ENCODE assay signal across 8 mouse cellular contexts in genomic region chr10:108161261-108162256, GRCm38 (mm10). TPM values are rescaled to one million over a fixed set of nuclear protein-coding genes. Genes with fewer than 3 reads are reported as not detected.
DNase-seq lines count a peak whose midpoint lies in the region; ATAC-seq lines count a peak whose summit lies in the region.

TSS of gene Ppp1r12a (plus strand) at chr10:108162193.

- peak within 1 kb of the TSS; percentile 72 for H3K4me2 ChIP-seq in heart, embryonic 15.5 days
- peak within 1 kb of the TSS; percentile 87 for H3K4me2 ChIP-seq in liver, embryonic 15.5 days
- H3K4me2 ChIP-seq in neural tube, embryonic 12.5 days (replicated peaks), result peak within 1 kb of the TSS; percentile 71

- peak within 1 kb of the TSS; percentile 99 for H3K27ac ChIP-seq in forebrain, embryonic 10.5 days
- peak within 1 kb of the TSS; percentile 99 for H3K27ac ChIP-seq in heart, embryonic 15.5 days
- H3K27ac ChIP-seq in liver, embryonic 15.5 days (replicated peaks), result peak within 1 kb of the TSS; percentile 96
- H3K27ac ChIP-seq in neural tube, embryonic 12.5 days, result peak within 1 kb of the TSS; percentile 99

- no peaks in the 10 kb centered on the region for H3K9me3 ChIP-seq in forebrain, embryonic 10.5 days
- no peaks in the 10 kb centered on the region for H3K9me3 ChIP-seq in heart, embryonic 15.5 days (replicated peaks)
- H3K9me3 ChIP-seq in liver, embryonic 15.5 days (replicated peaks), result no peaks in the 10 kb centered on the region
- no peaks in the 10 kb centered on the region for H3K9me3 ChIP-seq in neural tube, embryonic 12.5 days

- H3K36me3 ChIP-seq in forebrain, embryonic 10.5 days (replicated peaks), result 0 out of 2 replicates have a peak, but pooled peaks cover 3% of the 10 kb centered on the region
- no peaks in the 10 kb centered on the region for H3K36me3 ChIP-seq in heart, embryonic 15.5 days
- H3K36me3 ChIP-seq in liver, embryonic 15.5 days (replicated peaks), result 0 out of 2 replicates have a peak, but pooled peaks cover 5% of the 10 kb centered on the region
- no peaks in the 10 kb centered on the region for H3K36me3 ChIP-seq in neural tube, embryonic 12.5 days

- peaks cover 38% of the 10 kb centered on the region for H3K4me1 ChIP-seq in forebrain, embryonic 10.5 days
- H3K4me1 ChIP-seq in heart, embryonic 15.5 days (replicated peaks), result peaks cover 18% of the 10 kb centered on the region
- peaks cover 39% of the 10 kb centered on the region for H3K4me1 ChIP-seq in liver, embryonic 15.5 days (replicated peaks)
- peaks cover 17% of the 10 kb centered on the region for H3K4me1 ChIP-seq in neural tube, embryonic 12.5 days

- peak; percentile 64 for ATAC-seq in CD4-positive, CD25-positive, alpha-beta regulatory T cell, adult 4 months
- ATAC-seq in heart, embryonic 15.5 days (replicated peaks; ENCODE audit: insufficient number of reproducible peaks, insufficient read depth, low FRiP score, low read depth), result peak; percentile 95
- peak; percentile 94 for ATAC-seq in liver, embryonic 15.5 days (ENCODE audit: insufficient read depth)
- ATAC-seq in neural tube, embryonic 12.5 days (ENCODE audit: low FRiP score, low read depth), result peak; percentile 94

- under 1% methylated on average over 84 of the region's 89 CpGs for WGBS in forebrain, embryonic 10.5 days
- WGBS in heart, embryonic 15.5 days, result under 1% methylated on average over 86 of the region's 89 CpGs
- under 1% methylated on average over 89 of the region's 89 CpGs for WGBS in liver, embryonic 15.5 days (ENCODE audit: insufficient replicate concordance)
- under 1% methylated on average over 87 of the region's 89 CpGs for WGBS in neural tube, embryonic 12.5 days

- no peaks in the 10 kb centered on the region for H3K27me3 ChIP-seq in forebrain, embryonic 10.5 days (ENCODE audit: poor library complexity, severe bottlenecking)
- no peaks in the 10 kb centered on the region for H3K27me3 ChIP-seq in heart, embryonic 15.5 days
- H3K27me3 ChIP-seq in liver, embryonic 15.5 days, result no peaks in the 10 kb centered on the region
- no peaks in the 10 kb centered on the region for H3K27me3 ChIP-seq in neural tube, embryonic 12.5 days (replicated peaks)

- H3K4me3 ChIP-seq in forebrain, embryonic 10.5 days, result peak within 1 kb of the TSS; percentile 99
- H3K4me3 ChIP-seq in heart, embryonic 15.5 days, result peak within 1 kb of the TSS; percentile 94
- H3K4me3 ChIP-seq in liver, embryonic 15.5 days (replicated peaks), result peak within 1 kb of the TSS; percentile 83
- H3K4me3 ChIP-seq in neural tube, embryonic 12.5 days, result peak within 1 kb of the TSS; percentile 98

- peak; percentile 85 for DNase-seq in c-Kit-negative CD71-positive TER-119-positive erythroid progenitor cells, embryonic 14.5 days (ENCODE audit: low read depth, low spot score)
- DNase-seq in forebrain, embryonic 10.5 days (ENCODE audit: extremely low spot score, low spot score), result peak; percentile 89
- DNase-seq in kidney, postnatal 36 days, result peak; percentile 96 to 98
- peak; percentile 89 for DNase-seq in telencephalon, adult 2 months (ENCODE audit: low read depth, low spot score)

- peak within 1 kb of the TSS; percentile 100 for H3K9ac ChIP-seq in heart, embryonic 15.5 days
- peak within 1 kb of the TSS; percentile 97 for H3K9ac ChIP-seq in liver, embryonic 15.5 days
- peak within 1 kb of the TSS; percentile 99 for H3K9ac ChIP-seq in neural tube, embryonic 12.5 days

RNA-seq across cellular contexts. Expression of gene Ppp1r12a, which starts in this region (rescaled TPM):
- polyA plus RNA-seq in CD4-positive, CD25-positive, alpha-beta regulatory T cell, adult 4 months (2017; shearing (Covaris generic)), result 100 to 1,000 TPM; 272 to 280 TPM
- 67.5 and 68.0 TPM in 2 replicates for polyA plus RNA-seq in forebrain, embryonic 10.5 days (2016; fragmentation: Nextera tagmentation; extraction: Ambion mirVana)
- 88.9 and 90.9 TPM in 2 replicates for polyA plus RNA-seq in heart, embryonic 15.5 days (2015; fragmentation: Nextera tagmentation; extraction: Ambion mirVana)
- polyA plus RNA-seq in liver, embryonic 15.5 days (2015; fragmentation: Nextera tagmentation; extraction: Ambion mirVana), result 30.4 and 31.5 TPM in 2 replicates
- 79.1 and 83.4 TPM in 2 replicates for polyA plus RNA-seq in neural tube, embryonic 12.5 days (2016; fragmentation: Nextera tagmentation; extraction: Ambion mirVana)

Comparison
In these comparisons a context has a peak if more than half of its experiments do, and no peak if none do; other contexts are left out.
1. Peak in every context shown above with its lines: DNase-seq, ATAC-seq, H3K4me3 ChIP-seq and H3K27ac ChIP-seq.